Mouse (Mus musculus) liver, adult 2 months (tissue): ENCODE measurements around the gene Mettl24. TPM values are rescaled to one million over a fixed set of nuclear protein-coding genes. Genes with fewer than 3 reads are reported as not detected.

ENCODE experiments used
- DNase-seq: peaks from one replicate; pipeline ENCODE4 v3.0.0-alpha.2; 2011; ENCODE audit warnings: low read depth, low spot score; ENCODE audit errors: extremely low read depth
- H3K27ac ChIP-seq: fragments of 200-500 bp; replicated peaks from 2 replicates; pipeline ENCODE4 v1.5.1; 2012; ENCODE audit warnings: low read depth, mild to moderate bottlenecking, control low read depth, inconsistent platforms, low read length; ENCODE audit not compliant: insufficient read depth
- H3K27me3 ChIP-seq: fragments of 200-500 bp; 2 replicates; pipeline ENCODE4 v1.6.1; 2012; ENCODE audit warnings: mild to moderate bottlenecking, moderate library complexity, low read length, inconsistent platforms; ENCODE audit not compliant: control insufficient read depth, insufficient read depth
- H3K36me3 ChIP-seq: fragments of 200-500 bp; 2 replicates; pipeline ENCODE4 v1.6.1; 2012; ENCODE audit warnings: low read length, inconsistent platforms; ENCODE audit not compliant: control insufficient read depth, insufficient read depth
- H3K4me1 ChIP-seq: fragments of 200-500 bp; 2 replicates; pipeline ENCODE4 v1.6.1; 2011; ENCODE audit warnings: low read length; ENCODE audit not compliant: control insufficient read depth, insufficient read depth
- H3K4me3 ChIP-seq: fragments of 200-500 bp; 2 replicates; pipeline ENCODE4 v1.5.1; 2011; ENCODE audit warnings: low read depth, mild to moderate bottlenecking, control low read depth, low read length, moderate library complexity; ENCODE audit not compliant: insufficient read depth
- H3K79me2 ChIP-seq: fragments of 200-500 bp; 2 replicates; pipeline ENCODE4 v1.6.1; 2012; ENCODE audit warnings: inconsistent platforms, mild to moderate bottlenecking, low read length, moderate library complexity; ENCODE audit not compliant: control insufficient read depth, insufficient read depth
- H3K9ac ChIP-seq: fragments of 200-500 bp; 2 replicates; pipeline ENCODE4 v1.6.1; 2012; ENCODE audit warnings: low read depth, mild to moderate bottlenecking, control low read depth, inconsistent platforms, low read length
- CTCF ChIP-seq: fragments of 200-500 bp; IDR thresholded peaks from 2 replicates; pipeline ENCODE4 v1.5.1; 2011; ENCODE audit warnings: low read depth, low read length, control low read depth
- POLR2A ChIP-seq: fragments of 200-500 bp; IDR thresholded peaks from 2 replicates; pipeline ENCODE4 v1.6.1; 2011; ENCODE audit warnings: low read length, control low read depth; ENCODE audit not compliant: insufficient read depth; ENCODE audit errors: extremely low read depth
- WGBS: fragments of 180-500 bp; shearing (Covaris S2); methylation state at CpG from one replicate; pipeline ENCODE4 v1.1.7; 2018; 5-methylcytosine and 5-hydroxymethylcytosine counted together
- polyA plus RNA-seq: library from polyadenylated mRNA; depleted of rRNA; stranded (reverse); fragments of >200 nt; gene quantifications from 2 replicates; pipeline ENCODE4 v1.2.3, GENCODE M21; 2012
- total RNA-seq: library from RNA; depleted of rRNA; stranded (reverse); fragments of >200 nt; gene quantifications from 2 replicates; pipeline ENCODE4 v1.2.3, GENCODE M21; 2014

Mettl24 gene
- total and polyA plus RNA-seq, 2 experiments = 0.09 TPM; not detected in 1

GRCm38 (mm10) chr10:40711127-40711526 lies 28.0 kb downstream of the Mettl24 start:
- Histone ChIP-seq H3K4me3 (no peak overlapping the region), H3K27ac (no peak overlapping the region), H3K9ac (no peak overlapping the region), H3K79me2 (no peaks in the 10 kb centered on the region), H3K4me1 (no peaks in the 10 kb centered on the region), H3K27me3 (no peaks in the 10 kb centered on the region), H3K36me3 (no peaks in the 10 kb centered on the region)
- WGBS = 77% methylated on average over 7 of the region's 7 CpGs
- no peak for TF ChIP-seq CTCF
- no peak for TF ChIP-seq POLR2A
- no peak for DNase-seq

- Histone ChIP-seq H3K4me3 (0 out of 2 replicates have a peak overlapping the region, but pooled peaks have one; percentile 18), H3K79me2 (no peaks in the 10 kb centered on the region), H3K9ac (no peak overlapping the region), H3K27me3 (no peaks in the 10 kb centered on the region), H3K4me1 (no peaks in the 10 kb centered on the region), H3K36me3 (no peaks in the 10 kb centered on the region), H3K27ac (no peak overlapping the region)
- 41% methylated on average over 9 of the region's 9 CpGs for WGBS
- DNase-seq = peak; percentile 39
- TF ChIP-seq CTCF (no peak), POLR2A (no peak)
These were observed 30.0 kb downstream of the Mettl24 start for GRCm38 (mm10) chr10:40713018-40713608.

- TF ChIP-seq CTCF (no peak), POLR2A (no peak)
- Histone ChIP-seq H3K36me3 (no peaks in the 10 kb centered on the region), H3K9ac (no peak overlapping the region), H3K4me3 (no peak overlapping the region), H3K4me1 (no peaks in the 10 kb centered on the region), H3K27ac (no peak overlapping the region), H3K27me3 (no peaks in the 10 kb centered on the region), H3K79me2 (no peaks in the 10 kb centered on the region)
- no peak for DNase-seq
- 87% methylated on average over 9 of the region's 9 CpGs for WGBS
These were observed 30.7 kb downstream of the Mettl24 start for GRCm38 (mm10) chr10:40713829-40714228.

- H3K27ac ChIP-seq = no peak overlapping the region
- TF ChIP-seq POLR2A (no peak), CTCF (no peak)
- H3K27me3 ChIP-seq = no peaks in the 10 kb centered on the region
- no peak for DNase-seq
- 84% methylated on average over 4 of the region's 4 CpGs for WGBS
- no peaks in the 10 kb centered on the region for H3K79me2 ChIP-seq
- H3K4me3 ChIP-seq = no peak overlapping the region
- no peak overlapping the region for H3K9ac ChIP-seq
- H3K36me3 ChIP-seq = no peaks in the 10 kb centered on the region
- no peaks in the 10 kb centered on the region for H3K4me1 ChIP-seq
These were observed 32.1 kb downstream of the Mettl24 start for GRCm38 (mm10) chr10:40715151-40715550.

DNA sequence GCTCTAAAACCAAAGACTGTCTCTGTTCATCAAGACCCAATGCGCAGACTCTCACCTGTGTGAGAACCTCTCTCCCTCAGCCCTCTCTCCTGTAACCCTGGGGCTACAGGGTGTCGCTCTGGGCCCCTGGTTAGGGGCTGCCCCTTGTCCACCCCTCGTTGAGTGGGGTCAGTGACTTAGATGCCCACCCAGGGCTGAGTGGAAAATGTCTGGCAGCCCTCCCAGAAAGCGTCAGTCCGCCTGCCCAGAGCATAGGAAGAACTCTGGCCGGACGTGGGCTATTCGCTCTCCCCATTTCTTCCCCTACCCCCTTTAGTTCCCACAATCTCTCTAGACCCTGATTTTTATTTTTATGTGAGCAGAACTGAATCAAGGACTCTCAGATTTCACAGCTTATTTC lies 33.2 kb downstream of the Mettl24 start:
- no peak for DNase-seq
- Histone ChIP-seq H3K36me3 (no peaks in the 10 kb centered on the region), H3K9ac (no peak overlapping the region), H3K4me3 (no peak overlapping the region), H3K27me3 (no peaks in the 10 kb centered on the region), H3K4me1 (no peaks in the 10 kb centered on the region), H3K27ac (no peak overlapping the region), H3K79me2 (no peaks in the 10 kb centered on the region)
- WGBS = 79% methylated on average over 8 of the region's 8 CpGs
- TF ChIP-seq POLR2A (no peak), CTCF (no peak)

DNA sequence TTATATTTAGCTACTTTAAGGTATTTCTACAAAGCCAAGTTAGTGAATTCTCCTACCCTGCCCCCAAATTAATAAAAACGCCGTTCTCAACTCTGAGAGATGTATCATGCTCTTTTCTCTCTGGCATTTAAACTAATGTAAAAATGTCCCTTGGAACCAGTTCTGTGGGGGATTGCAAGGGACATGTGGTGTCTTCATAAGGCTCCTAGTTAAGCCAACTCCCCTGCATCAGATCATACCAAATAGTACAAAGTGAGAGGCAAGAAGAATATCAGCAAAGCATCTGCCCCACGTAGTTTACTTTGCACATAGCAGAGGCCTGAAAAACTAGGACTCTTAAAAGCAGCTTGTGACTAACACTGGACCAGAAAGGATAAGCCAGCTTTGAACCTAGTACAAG lies 33.6 kb downstream of the Mettl24 start:
- 85% methylated on average over 3 of the region's 3 CpGs for WGBS

More for the DNA sequence above, 33.6 kb downstream of the Mettl24 start:
- Histone ChIP-seq H3K27me3 (no peaks in the 10 kb centered on the region), H3K4me3 (no peak overlapping the region), H3K9ac (no peak overlapping the region), H3K79me2 (no peaks in the 10 kb centered on the region), H3K36me3 (no peaks in the 10 kb centered on the region), H3K4me1 (no peaks in the 10 kb centered on the region), H3K27ac (no peak overlapping the region)
- no peak for DNase-seq
- TF ChIP-seq CTCF (no peak), POLR2A (no peak)
